Mouse (Mus musculus) hindbrain, embryonic 11.5 days (tissue): ENCODE results near the gene Atp5d. TPM values are rescaled to one million over a fixed set of nuclear protein-coding genes. Genes with fewer than 3 reads are reported as not detected.

Experiments used
- ATAC-seq: fragments of 200-750 bp; cut with Nextera tagmentation; 2 replicates; pipeline ENCODE4 v1.8.0; 2017; ENCODE audit warnings: mild to moderate bottlenecking, moderate TSS enrichment, moderate library complexity; ENCODE audit not compliant: low FRiP score
- DNase-seq: peaks from one replicate; pipeline ENCODE4 v3.0.0-alpha.2; 2015; ENCODE audit warnings: low spot score
- H3K27ac ChIP-seq: fragments of 300-500 bp; sonication (generic); 2 replicates; pipeline ENCODE4 v1.5.1; 2014; ENCODE audit warnings: mild to moderate bottlenecking, low read depth, low read length
- H3K27me3 ChIP-seq: fragments of 300-500 bp; sonication (generic); 2 replicates; pipeline ENCODE4 v1.6.1; 2014; ENCODE audit warnings: mild to moderate bottlenecking, low read length, moderate library complexity, mixed read lengths; ENCODE audit not compliant: control insufficient read depth, insufficient read depth
- H3K36me3 ChIP-seq: fragments of 300-500 bp; sonication (generic); 2 replicates; pipeline ENCODE4 v1.6.1; 2014; ENCODE audit warnings: mild to moderate bottlenecking, low read length, moderate library complexity, mixed read lengths; ENCODE audit not compliant: control insufficient read depth, insufficient read depth
- H3K4me1 ChIP-seq: fragments of 300-500 bp; sonication (generic); replicated peaks from 2 replicates; pipeline ENCODE4 v1.6.1; 2014; ENCODE audit warnings: low read length, mixed read lengths; ENCODE audit not compliant: control insufficient read depth, insufficient read depth
- H3K4me2 ChIP-seq: fragments of 300-500 bp; sonication (generic); replicated peaks from 2 replicates; pipeline ENCODE4 v1.6.1; 2014; ENCODE audit warnings: mild to moderate bottlenecking, low read depth, low read length
- H3K4me3 ChIP-seq: fragments of 300-500 bp; sonication (generic); 2 replicates; pipeline ENCODE4 v1.5.1; 2014; ENCODE audit warnings: low read depth, low read length
- H3K9ac ChIP-seq: fragments of 300-500 bp; sonication (generic); 2 replicates; pipeline ENCODE4 v1.6.1; 2014; ENCODE audit warnings: low read depth, low read length
- H3K9me3 ChIP-seq: fragments of 300-500 bp; sonication (generic); 2 replicates; pipeline ENCODE4 v1.6.1; 2016; ENCODE audit warnings: low read length; ENCODE audit not compliant: control insufficient read depth
- WGBS: fragments of 180-500 bp; shearing (Covaris S2); extraction: QIAGEN DNeasy Blood & Tissue Kit; methylation state at CpG from one replicate; pipeline ENCODE4 v1.1.7; 2014; 5-methylcytosine and 5-hydroxymethylcytosine counted together
- polyA plus RNA-seq: library from polyadenylated mRNA; unstranded; fragments of >200 nt; fragmentation: Nextera tagmentation; extraction: Ambion mirVana; gene quantifications from 2 replicates; pipeline ENCODE4 v1.2.1, GENCODE M21; 2014

The Atp5d gene
- polyA plus RNA-seq, 1 experiment from 2014 or later: 371 TPM

DNA sequence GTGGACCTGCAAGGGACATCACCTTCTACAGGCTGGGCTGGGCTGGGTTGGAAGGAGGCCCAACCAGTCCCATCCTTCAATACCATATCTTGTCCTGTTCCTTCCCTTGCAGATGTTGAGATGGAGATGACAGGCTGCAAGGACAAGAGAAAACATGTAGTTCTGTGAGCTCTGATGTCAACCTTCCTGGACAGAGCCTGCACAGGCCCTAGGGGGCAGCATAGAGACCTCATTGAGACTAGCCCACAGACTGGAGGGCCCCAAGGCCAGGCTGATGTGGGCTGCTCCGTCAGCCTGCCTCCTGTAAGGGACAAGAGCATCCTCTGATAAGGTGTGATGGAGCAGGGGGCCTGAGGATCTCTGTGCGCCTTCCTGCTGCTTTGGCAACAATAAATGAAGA lies 36.3 kb downstream of the Atp5d start:
- H3K27ac ChIP-seq: no peak overlapping the region

DNA sequence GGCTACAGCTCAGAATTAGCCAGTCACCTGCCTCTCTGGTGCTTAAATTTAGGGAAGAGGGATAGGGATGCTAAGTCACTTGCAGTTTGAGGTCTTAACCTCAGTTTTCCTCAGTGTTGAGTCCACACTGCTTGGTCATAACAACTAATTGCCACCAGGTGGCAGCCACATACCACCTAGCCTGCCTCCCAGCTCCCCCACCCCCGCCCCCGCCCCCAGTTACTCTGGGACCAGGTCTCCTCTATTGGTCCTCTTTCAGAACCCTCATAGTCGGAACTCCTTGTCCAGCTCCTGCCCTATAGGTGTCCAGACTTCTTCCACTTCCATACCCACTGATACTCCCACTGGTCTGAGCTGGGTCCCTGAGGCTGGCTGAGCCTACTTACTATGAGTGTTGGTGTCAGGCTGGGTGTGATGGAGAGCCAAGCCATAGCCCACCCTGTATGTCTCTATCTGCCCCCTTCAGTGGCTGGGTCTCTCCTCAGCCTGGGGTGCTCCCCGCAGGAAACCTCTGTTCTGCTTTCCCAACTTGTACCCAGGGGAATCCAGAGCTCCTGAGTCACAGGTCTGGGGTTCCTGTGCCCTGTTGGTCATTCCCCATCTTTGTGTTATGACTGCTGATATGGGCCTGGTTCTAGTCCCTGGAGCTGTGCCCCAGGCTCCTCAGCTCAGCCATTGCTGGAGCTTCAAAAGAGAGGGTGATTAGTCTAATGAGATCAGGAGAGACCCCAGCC lies 37.3 kb downstream of the Atp5d start:
- no peaks in the 10 kb centered on the region for H3K9me3 ChIP-seq
- no peak overlapping the region for H3K27ac ChIP-seq
- ATAC-seq: no peak
- H3K4me3 ChIP-seq: no peak overlapping the region
- H3K4me1 ChIP-seq: peaks cover 15% of the 10 kb centered on the region
- H3K4me2 ChIP-seq: no peak overlapping the region
- DNase-seq: peak; percentile 70
- H3K27me3 ChIP-seq: no peaks in the 10 kb centered on the region
- H3K9ac ChIP-seq: no peak overlapping the region
- H3K36me3 ChIP-seq: peaks cover 8% of the 10 kb centered on the region
- WGBS: 29% methylated on average over 4 of the region's 4 CpGs

More for the DNA sequence above, 36.3 kb downstream of the Atp5d start:
- no peak overlapping the region for H3K4me2 ChIP-seq
- no peaks in the 10 kb centered on the region for H3K27me3 ChIP-seq
- 41% methylated on average over 2 of the region's 2 CpGs for WGBS
- no peak overlapping the region for H3K9ac ChIP-seq
- peaks cover 17% of the 10 kb centered on the region for H3K36me3 ChIP-seq
- ATAC-seq (no peak), DNase-seq (peak; percentile 76)
- peaks cover 9% of the 10 kb centered on the region; the same call in 1 of the 2 replicates for H3K4me1 ChIP-seq
- no peaks in the 10 kb centered on the region for H3K9me3 ChIP-seq
- no peak overlapping the region for H3K4me3 ChIP-seq

DNA sequence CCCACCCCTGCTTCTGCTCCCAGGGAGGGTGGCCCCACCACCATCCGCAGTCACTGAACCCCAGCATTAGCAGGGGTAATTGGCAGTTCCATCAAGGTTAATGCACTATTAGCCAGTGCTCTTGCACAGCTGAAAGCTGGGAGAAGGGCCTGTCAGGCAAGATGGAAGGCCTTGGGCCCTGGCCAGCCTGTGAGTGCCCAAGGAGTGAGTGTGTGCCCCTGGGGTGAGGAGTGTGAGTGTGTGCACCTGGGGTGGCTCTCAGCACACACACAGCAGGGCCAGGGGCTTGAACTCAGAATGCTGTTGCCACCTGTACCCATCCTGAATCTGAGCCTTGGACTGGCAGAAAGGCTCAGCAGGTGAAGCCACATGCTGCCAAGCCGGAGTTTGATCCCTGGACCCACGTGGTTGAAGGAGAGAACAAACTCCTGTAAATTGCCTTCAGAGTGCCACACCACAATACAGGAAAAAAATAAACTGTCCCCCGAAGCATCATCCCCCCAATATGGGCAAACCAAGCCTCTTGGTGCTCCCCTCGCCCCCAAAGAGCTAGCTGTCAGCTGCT lies 37.9 kb downstream of the Atp5d start:
- H3K9me3 ChIP-seq: no peaks in the 10 kb centered on the region
- H3K4me1 ChIP-seq: peaks cover 20% of the 10 kb centered on the region
- H3K27ac ChIP-seq: no peak overlapping the region
- WGBS: 82% methylated on average over 5 of the region's 5 CpGs
- DNase-seq: no peak
- H3K4me2 ChIP-seq: no peak overlapping the region
- peaks cover 7% of the 10 kb centered on the region; the same call in 1 of the 2 replicates for H3K36me3 ChIP-seq
- H3K9ac ChIP-seq: no peak overlapping the region
- H3K27me3 ChIP-seq: no peaks in the 10 kb centered on the region
- ATAC-seq: no peak
- H3K4me3 ChIP-seq: no peak overlapping the region

DNA sequence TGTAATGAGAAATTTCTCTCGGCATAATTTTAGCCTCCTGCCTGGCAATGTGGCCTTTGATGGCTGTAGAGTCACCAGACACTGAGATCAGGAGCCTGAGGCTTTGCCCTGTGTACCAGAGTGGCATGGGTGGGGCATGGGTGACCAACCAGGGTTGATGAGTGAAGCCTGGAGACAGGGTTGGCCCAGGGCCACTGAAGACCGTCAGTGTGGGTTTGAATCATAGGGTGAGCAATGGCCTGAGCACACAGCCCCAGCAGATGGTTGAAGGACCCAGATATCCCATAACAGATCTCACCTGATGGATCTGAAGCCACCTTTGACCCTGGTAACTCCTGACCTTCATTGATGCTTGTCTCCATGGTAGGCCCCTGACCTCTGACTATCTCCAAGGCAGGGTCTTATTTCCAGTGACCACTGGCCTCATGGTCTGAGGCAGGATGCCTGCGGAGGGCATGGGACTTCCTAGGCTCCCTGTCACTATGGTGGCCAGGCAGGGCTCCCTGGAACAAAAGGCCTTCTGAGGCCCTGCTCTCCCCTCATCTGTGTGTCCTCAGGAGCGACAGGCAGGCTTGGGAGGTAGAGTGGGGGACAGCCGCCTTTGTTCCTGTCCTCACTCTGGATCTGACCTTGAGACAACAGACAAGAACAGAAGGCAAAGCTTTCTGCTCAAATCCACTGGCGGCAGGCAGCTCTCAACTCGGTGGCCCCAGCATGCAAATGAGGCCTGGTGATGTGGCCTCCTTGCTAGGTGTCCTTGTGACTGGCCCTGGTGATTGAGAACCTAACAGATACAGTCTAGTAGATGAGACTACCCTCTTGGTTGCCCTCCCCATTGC lies 39.2 kb downstream of the Atp5d start:
- H3K27ac ChIP-seq: no peak overlapping the region

DNA sequence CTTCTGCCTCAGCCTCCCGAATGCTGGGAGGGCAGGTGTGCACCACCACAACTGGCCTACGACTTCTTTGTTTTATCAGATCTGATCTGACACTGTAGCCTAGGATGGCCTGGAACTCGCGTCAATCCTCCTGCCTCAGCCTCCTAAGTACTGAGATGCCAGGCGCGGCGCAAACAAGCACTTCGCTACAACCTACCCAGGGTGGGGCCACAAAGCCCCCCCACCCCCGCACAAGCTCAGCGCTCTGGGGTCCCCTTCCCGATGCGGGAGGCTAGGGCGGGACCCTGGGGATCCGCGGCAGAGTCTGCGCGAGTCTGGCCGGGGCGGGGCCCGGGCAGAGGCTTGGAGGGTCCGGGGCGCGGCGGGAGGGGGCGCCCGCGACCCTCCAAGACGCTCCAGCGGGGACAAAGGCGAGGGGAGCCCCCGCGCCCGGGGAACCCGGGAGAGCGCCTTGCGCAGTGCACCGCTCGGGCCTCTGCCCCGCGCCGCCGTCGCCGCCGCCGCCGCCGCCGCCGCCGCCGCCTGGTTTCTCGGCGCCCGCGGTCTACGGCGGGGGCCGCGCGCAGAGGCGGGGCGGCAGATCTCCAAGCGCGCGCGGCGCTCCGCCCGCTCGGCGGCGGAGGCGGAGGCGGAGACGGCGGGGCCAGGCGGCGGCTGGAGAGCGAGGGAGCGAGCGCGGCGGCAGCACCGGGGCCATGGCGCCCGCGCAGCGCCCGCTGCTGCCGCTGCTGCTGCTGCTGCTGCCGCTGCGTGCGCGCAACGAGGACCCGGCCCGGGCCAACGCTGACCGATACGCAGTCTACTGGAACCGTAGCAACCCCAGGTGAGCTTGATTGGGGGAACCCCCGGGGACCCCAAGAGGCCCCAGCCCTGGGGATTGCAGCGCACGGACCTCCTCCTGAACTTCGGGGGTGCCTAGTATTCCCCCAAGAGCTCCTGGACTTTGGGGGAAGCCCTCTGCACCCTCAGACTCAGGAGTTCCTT lies 40.9 kb downstream of the Atp5d start, which contains the start of gene Efna2:
Efna2 (plus strand) TSS at position 415 of the 984 bp plus-strand sequence.
- peak within 1 kb of the TSS; percentile 90 for H3K4me2 ChIP-seq
- peak within 1 kb of the TSS; percentile 93 for H3K4me3 ChIP-seq
- no peaks in the 10 kb centered on the region for H3K36me3 ChIP-seq
- H3K4me1 ChIP-seq: peaks cover 14% of the 10 kb centered on the region
- H3K27me3 ChIP-seq: no peaks in the 10 kb centered on the region
- ATAC-seq (peak; percentile 80), DNase-seq (peak; percentile 84)
- WGBS: 2% methylated on average over 54 of the region's 106 CpGs
- peak within 1 kb of the TSS; percentile 99 for H3K9ac ChIP-seq
- H3K27ac ChIP-seq: peak within 1 kb of the TSS; percentile 84
- H3K9me3 ChIP-seq: no peaks in the 10 kb centered on the region

More for the DNA sequence above, 39.2 kb downstream of the Atp5d start:
- DNase-seq: no peak
- Histone ChIP-seq H3K4me3 (no peak overlapping the region), H3K27me3 (no peaks in the 10 kb centered on the region), H3K4me1 (peaks cover 14% of the 10 kb centered on the region), H3K4me2 (no peak overlapping the region), H3K36me3 (no peaks in the 10 kb centered on the region), H3K9ac (peak overlapping the region; percentile 19; the same call in 1 of the 2 replicates), H3K9me3 (no peaks in the 10 kb centered on the region)
- no peak for ATAC-seq
- WGBS: 61% methylated on average over 7 of the region's 7 CpGs

DNA sequence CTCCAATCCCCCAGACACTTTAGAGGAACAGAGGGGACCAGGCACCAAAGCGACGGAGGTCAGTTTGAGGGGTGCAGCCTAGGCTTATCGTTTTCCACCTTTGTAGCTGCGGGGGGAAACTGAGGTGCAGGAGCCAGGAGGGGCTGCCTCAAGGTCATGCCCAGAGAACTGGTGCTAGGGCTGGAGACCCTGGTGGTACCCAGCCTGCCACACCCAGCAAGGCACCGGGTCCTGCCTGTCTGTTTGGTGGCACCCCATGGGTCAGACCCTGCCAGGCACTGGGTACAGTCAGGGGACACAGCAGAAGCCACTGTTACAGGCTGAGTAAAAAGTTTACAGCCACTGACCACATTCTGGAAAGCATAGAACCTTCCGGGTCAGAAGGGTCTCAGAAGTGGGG lies 41.9 kb downstream of the Atp5d start:
- DNase-seq: no peak
- H3K9ac ChIP-seq: peak overlapping the region; percentile 99
- no peaks in the 10 kb centered on the region for H3K9me3 ChIP-seq
- peaks cover 14% of the 10 kb centered on the region for H3K4me1 ChIP-seq
- H3K27me3 ChIP-seq: 0 out of 2 replicates have a peak, but pooled peaks cover 2% of the 10 kb centered on the region
- peak overlapping the region; percentile 90 for H3K4me2 ChIP-seq
- H3K36me3 ChIP-seq: no peaks in the 10 kb centered on the region
- H3K4me3 ChIP-seq: peak overlapping the region; percentile 93
- ATAC-seq: no peak
- no peak overlapping the region for H3K27ac ChIP-seq
- 51% methylated on average over 6 of the region's 6 CpGs for WGBS

DNA sequence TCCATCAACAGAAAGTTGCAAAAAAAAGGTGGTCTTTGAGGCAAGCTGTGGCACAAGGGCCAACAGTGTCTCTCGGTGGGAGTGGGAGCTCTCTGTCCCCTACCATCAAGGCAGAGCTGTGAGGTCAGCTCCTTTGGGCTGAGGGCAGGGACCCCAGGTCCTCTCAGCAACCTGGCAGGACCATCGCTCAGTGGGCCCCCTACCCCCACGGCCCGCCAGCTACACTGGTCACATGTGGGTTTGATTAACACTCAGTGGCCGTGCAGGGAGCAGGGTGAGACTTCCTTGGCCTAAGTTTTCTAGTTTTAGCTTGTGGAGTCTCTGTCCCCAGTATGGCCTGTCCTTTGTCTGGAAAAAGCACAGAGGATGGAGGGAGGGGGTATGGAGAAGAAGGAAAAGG lies 42.4 kb downstream of the Atp5d start:
- Histone ChIP-seq H3K36me3 (no peaks in the 10 kb centered on the region), H3K27me3 (0 out of 2 replicates have a peak, but pooled peaks cover 2% of the 10 kb centered on the region), H3K9ac (peak overlapping the region; percentile 99), H3K4me2 (peak overlapping the region; percentile 90), H3K4me1 (peaks cover 14% of the 10 kb centered on the region), H3K9me3 (no peaks in the 10 kb centered on the region), H3K4me3 (peak overlapping the region; percentile 93), H3K27ac (no peak overlapping the region)
- no peak for ATAC-seq
- DNase-seq: no peak
- WGBS: 50% methylated on average over 5 of the region's 5 CpGs

DNA sequence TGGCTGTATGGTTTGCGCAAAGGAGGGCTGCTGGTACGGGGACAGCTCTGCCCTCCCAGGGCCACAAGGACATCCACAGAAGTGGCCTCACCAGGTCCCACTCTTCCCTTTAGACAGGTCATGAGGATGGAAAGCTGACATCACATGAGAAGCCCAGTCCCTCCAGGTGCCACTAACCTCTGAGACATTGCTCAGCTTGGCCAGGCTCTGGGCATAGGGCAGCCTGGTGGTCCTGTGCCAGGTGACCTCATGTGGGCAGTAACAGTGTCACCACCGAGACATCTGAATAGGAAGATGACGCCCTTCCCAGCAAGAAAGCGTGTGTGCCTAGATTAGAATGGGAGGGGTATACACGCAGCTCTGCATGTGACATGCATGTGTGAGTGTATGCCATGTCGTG lies 44.1 kb downstream of the Atp5d start:
- H3K36me3 ChIP-seq: 0 out of 2 replicates have a peak, but pooled peaks cover 2% of the 10 kb centered on the region
- H3K4me3 ChIP-seq: no peak overlapping the region
- no peak overlapping the region for H3K27ac ChIP-seq
- DNase-seq (no peak), ATAC-seq (no peak)
- H3K4me2 ChIP-seq: no peak overlapping the region; the same call in 1 of the 2 replicates
- no peaks in the 10 kb centered on the region for H3K9me3 ChIP-seq
- WGBS: 93% methylated on average over 7 of the region's 7 CpGs
- no peak overlapping the region for H3K9ac ChIP-seq
- H3K27me3 ChIP-seq: 0 out of 2 replicates have a peak, but pooled peaks cover 2% of the 10 kb centered on the region
- peaks cover 14% of the 10 kb centered on the region for H3K4me1 ChIP-seq
